Mouse (Mus musculus): ENCODE measurements at regions not wholly inside any gene's neighbourhood (a gene's known extent, or its start where the extent isn't known, plus 50 kb on each side); places are given as distances from the start of the nearest gene placed in this dataset.

DNA sequence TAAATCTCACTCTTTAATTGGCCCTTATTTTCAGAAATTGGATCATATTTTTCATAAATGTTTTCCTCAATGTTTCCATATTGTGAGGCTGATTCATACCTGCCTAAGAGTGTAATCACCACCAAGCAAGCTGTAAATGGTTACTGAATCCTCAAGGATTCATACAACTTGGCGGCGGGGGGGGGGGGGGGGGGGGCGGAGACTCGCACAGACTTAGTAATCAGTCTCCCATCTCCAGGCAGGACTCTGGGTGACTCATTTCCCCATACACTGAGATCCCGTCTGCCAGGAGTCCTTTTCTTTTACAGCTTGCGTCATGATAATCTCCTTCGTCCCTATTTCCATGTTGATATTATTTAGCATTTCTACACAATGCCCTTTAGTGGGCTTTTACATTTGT, 624.7 kb downstream of the Nedd1 start:
- no peak for DNase-seq
- intact Hi-C loops (cut with DNase I): no loop called here

DNA sequence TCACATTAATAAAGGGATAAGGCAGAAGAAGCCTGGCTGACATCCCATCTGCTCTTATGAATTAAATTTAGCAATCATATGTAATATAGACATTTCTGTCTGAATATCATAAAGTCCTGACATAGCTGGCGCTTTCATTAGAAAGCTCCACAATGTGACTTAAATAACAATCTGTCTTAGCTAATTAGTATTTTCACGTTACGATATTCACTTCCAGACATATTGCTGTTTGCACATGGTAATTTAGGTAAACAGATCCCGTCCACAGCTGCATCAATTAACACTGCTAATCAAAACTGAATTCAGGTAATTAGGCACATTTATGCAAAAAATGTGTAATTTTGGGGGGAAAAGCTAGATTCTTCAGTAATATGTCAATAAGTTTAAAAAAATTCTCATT, 625.1 kb downstream of the Nedd1 start:
- no peak for DNase-seq
- intact Hi-C loops (cut with DNase I): no loop called here

DNA sequence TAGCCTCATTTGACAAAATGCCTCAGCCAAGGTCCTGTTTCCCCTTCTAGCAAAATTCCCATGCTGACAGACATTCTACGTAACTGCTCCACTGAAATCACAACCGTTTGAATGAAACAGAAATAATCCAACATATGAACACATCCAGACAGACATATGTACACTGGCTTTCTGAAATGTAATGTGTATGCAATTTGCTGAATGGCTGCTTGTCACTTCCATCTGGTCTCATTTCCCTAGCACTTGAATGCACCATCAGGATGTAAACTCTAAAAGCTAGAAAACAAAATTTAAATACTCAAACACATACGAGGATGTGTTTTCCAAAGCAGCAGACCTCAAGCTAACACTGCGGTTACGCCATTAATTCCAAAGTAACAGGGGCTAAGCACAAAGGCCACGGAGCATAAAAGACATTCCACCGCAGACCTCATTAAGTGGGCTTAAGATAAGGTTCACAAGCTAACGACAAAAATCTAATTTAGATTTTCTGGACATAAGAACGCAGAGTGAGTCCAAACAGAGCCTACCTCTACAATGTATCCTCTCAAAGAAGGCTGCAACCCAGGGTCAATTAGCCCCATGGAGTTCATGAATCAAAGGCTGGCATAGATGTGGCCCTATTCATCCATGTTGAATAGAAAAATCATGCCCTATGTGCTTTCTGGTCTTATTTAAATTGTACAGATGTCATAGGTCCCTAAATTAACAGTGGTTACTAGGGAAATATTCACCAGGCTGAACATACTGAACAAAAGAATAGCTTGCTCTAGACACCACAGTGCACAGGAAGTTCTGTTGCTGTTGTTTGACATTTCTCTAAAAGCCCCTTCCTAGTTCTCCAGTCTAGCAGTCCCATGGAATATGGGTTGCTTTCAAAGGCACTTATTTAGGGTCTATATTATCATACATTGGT, 630.5 kb downstream of the Nedd1 start:
- intact Hi-C loops (cut with DNase I): no loop called here
- DNase-seq: no peak

GRCm38 (mm10) chr10:92082111-92082510, 640.1 kb downstream of the Nedd1 start:
- intact Hi-C loops (cut with DNase I): no loop called here
- DNase-seq: no peak

DNA sequence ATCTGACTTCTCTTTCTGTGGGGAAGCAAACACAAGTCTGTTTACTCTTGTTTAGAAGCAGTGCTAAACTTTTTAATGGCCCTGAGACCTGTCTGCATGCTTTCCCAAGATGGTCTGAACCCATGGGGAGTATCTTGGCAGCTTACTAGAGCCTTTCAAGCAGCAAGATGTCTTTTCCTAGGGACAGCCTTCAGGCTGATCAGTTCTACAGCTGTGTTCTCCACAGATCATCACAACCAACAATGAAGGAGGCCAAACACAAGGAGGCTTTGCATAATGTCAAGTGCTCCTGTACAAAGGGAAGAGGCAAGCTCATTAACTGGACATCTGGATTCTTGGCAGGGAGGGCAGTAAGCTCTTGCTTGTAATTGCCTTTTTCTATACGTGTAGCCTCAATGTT, 641.0 kb downstream of the Nedd1 start:
- intact Hi-C loops (cut with DNase I): no loop called here

GRCm38 (mm10) chr10:92079421-92079820, 642.8 kb downstream of the Nedd1 start:
- intact Hi-C loops (cut with DNase I): no loop called here
- DNase-seq: no peak

More for the DNA sequence above, 641.0 kb downstream of the Nedd1 start:
- DNase-seq: no peak

GRCm38 (mm10) chr10:92077291-92077690, 644.9 kb downstream of the Nedd1 start:
- no peak for DNase-seq
- intact Hi-C loops (cut with DNase I): no loop called here

GRCm38 (mm10) chr10:92076754-92077153, 645.5 kb downstream of the Nedd1 start:
- no peak for DNase-seq
- intact Hi-C loops (cut with DNase I): no loop called here

DNA sequence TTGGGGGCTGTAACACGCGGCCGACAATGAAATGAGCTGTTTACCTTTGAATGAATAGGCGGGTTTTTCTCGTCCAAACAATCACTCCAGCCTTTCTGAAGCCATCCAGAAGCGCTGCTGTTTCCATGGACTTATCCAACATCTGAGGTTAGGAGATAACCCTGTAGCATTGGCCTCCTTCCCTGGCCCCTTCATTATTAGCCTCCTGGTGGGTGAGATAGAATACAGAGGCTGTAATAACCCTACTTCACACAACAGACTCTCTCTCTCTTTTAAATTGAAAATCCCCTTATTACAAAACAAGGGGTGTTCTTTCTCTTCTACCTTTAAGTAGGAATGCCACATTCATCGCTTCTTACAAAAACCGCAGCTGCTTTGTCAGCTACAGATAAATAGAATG, 646.8 kb downstream of the Nedd1 start:
- no peak for DNase-seq
- intact Hi-C loops (cut with DNase I): no loop called here

- no peak for DNase-seq
- intact Hi-C loops (cut with DNase I): no loop called here
Measured at GRCm38 (mm10) chr10:92074698-92075394, 647.4 kb downstream of the Nedd1 start.

GRCm38 (mm10) chr10:92073873-92074390, 648.3 kb downstream of the Nedd1 start:
- intact Hi-C loops (cut with DNase I): no loop called here
- DNase-seq: no peak

- no peak for DNase-seq
- intact Hi-C loops (cut with DNase I): no loop called here
Measured at GRCm38 (mm10) chr10:92044783-92045182, 677.4 kb downstream of the Nedd1 start.

DNA sequence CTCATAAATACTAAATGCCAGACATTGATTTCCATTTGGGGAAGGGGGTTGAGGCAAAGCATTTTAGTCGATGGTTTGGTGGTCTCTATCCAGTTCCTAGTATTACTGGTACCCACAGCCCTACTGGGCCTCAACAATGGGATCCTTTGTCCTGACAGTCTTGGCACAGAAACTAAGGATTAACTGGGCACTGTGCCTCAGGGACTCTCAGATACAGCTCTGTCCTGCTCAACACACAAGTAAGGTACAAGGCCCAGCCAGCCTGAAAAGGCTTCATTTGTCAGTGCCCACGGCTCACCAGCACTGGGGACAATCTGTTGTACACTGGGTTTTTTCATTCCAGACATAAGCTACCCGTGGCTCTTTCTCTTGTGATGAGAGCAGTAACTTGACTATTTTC, 686.0 kb downstream of the Nedd1 start:
- no peak for DNase-seq
- intact Hi-C loops (cut with DNase I): no loop called here

- intact Hi-C loops (cut with DNase I): no loop called here
- DNase-seq: no peak
Measured at GRCm38 (mm10) chr10:92030221-92030620, 692.0 kb downstream of the Nedd1 start.

DNA sequence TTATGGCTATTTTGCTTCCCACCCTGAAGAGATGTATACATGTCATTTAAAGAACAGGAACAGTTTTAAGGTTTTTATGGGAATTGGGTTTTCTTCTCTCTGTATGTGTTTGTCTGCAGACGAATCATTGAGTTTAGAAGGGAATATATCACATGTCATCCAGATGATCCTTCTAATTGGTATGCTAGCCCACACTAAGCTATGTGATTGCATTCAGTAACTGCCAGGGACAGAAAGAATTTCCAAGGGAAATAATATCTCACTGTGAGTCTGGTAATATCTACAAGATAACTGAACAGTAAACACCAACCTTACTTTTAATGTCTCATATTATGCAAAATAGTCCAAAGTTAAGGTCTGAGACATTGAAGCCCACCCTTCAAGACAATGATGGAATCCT, 698.0 kb downstream of the Nedd1 start:
- intact Hi-C loops (cut with DNase I): no loop called here

DNA sequence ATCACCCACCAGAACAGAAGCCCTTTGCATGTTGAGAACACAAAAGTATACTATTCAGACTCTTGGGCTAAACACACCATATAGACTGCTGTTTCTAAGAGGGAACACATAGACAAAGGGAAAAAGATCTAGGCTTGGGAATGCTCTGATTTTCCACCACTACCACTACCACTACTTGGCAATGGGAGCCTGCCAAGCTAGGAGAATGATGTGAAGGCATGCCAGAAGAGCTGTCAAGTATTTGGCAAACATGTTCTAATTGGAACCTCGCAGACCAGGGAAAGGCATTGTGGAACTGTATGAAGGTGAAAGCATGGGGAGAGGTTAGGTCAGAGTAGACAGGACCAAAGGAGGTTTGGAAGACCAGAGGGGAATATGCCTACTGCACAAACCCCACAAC, 701.2 kb downstream of the Nedd1 start:
- DNase-seq: peak in 1 of 2 experiments; percentile 9
- intact Hi-C loops (cut with DNase I): no loop called here

More for the DNA sequence above, 698.0 kb downstream of the Nedd1 start:
- no peak for DNase-seq

- intact Hi-C loops (cut with DNase I): no loop called here
- DNase-seq: no peak
Measured at GRCm38 (mm10) chr10:92009551-92009950, 712.7 kb downstream of the Nedd1 start.

- no peak for DNase-seq
- intact Hi-C loops (cut with DNase I): no loop called here
Measured at GRCm38 (mm10) chr10:92007891-92008290, 714.3 kb downstream of the Nedd1 start.

GRCm38 (mm10) chr10:92006467-92006866, 715.8 kb downstream of the Nedd1 start:
- DNase-seq: no peak
- intact Hi-C loops (cut with DNase I): no loop called here

GRCm38 (mm10) chr10:91991040-91991439, 731.2 kb downstream of the Nedd1 start:
- DNase-seq: no peak
- intact Hi-C loops (cut with DNase I): no loop called here

DNA sequence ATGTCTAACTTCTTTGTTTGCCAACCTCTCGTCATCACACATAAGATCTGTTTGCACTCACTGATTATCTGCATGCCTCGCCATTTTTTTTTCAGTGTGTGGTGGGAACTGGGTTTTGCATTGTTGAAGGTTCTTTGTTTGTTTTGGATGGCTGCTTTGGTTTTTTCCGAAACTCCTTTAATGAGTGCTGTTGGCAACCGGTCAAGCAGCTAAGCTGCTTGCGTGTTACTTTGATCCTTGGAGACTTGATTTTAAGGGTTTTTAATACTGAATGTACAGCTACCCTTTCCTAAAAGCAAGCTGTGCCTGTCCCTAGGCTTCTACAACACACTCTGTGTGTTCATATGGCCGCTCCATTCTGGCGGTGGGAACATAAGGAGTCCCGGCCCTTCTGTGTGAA, 733.9 kb downstream of the Nedd1 start:
- DNase-seq: peak in 1 of 2 experiments; percentile 3
- intact Hi-C loops (cut with DNase I): no loop called here

GRCm38 (mm10) chr10:91979841-91980240, 742.4 kb downstream of the Nedd1 start:
- intact Hi-C loops (cut with DNase I): no loop called here
- no peak for DNase-seq

Measured in heart, postnatal 14 days (tissue).